Mouse (Mus musculus): Measurements from ENCODE around the gene Rbpjl. TPM values are rescaled to one million over a fixed set of nuclear protein-coding genes. Genes with fewer than 3 reads are reported as not detected.

Rbpjl gene
- polyA plus RNA-seq, 1 experiment from 2014 or later = 0.37 TPM

- Histone ChIP-seq H3K9me3 (replicated peaks) (no peaks in the 10 kb centered on the region), H3K9ac (no peak overlapping the region), H3K4me1 (no peaks in the 10 kb centered on the region), H3K27me3 (no peaks in the 10 kb centered on the region), H3K36me3 (no peaks in the 10 kb centered on the region), H3K4me2 (replicated peaks) (no peak overlapping the region), H3K4me3 (no peak overlapping the region), H3K27ac (no peak overlapping the region)
- ATAC-seq (ENCODE audit: low FRiP score) = no peak
- WGBS = 88% methylated on average over 15 of the region's 15 CpGs
These were observed 25.2 kb upstream of the Rbpjl start for GRCm38 (mm10) chr2:164377478-164378426.

DNA sequence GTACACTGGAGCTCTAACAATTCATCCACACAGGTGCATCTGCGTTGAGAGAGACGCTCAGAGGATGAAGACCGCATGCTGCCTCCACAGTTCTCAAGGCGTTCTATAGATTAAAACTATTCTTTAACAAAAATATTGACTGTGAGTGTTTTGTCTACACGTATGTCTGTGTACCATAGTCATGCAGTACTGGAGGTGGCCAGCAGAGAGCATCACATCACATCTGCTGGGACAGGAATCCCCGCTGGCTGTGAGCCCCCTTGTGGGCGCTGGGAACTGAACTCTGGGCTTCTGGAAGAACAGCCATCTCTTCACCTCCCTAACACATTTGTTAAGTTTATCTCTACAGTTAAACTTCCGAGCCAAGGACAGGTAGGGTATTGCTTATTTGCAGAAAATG is 21.2 kb upstream of the Rbpjl start:
- Histone ChIP-seq H3K4me3 (no peak overlapping the region), H3K4me1 (peaks cover 14% of the 10 kb centered on the region), H3K27ac (no peak overlapping the region), H3K36me3 (no peaks in the 10 kb centered on the region), H3K27me3 (no peaks in the 10 kb centered on the region), H3K4me2 (replicated peaks) (no peak overlapping the region), H3K9me3 (replicated peaks) (no peaks in the 10 kb centered on the region), H3K9ac (no peak overlapping the region)
- 77% methylated on average over 8 of the region's 8 CpGs for WGBS
- no peak for ATAC-seq (ENCODE audit: low FRiP score)

GRCm38 (mm10) chr2:164382971-164383370 is 20.0 kb upstream of the Rbpjl start:
- Histone ChIP-seq H3K27me3 (peaks cover 8% of the 10 kb centered on the region), H3K4me2 (replicated peaks) (no peak overlapping the region), H3K27ac (no peak overlapping the region), H3K4me1 (peaks cover 14% of the 10 kb centered on the region), H3K36me3 (no peaks in the 10 kb centered on the region), H3K9me3 (replicated peaks) (no peaks in the 10 kb centered on the region), H3K9ac (no peak overlapping the region), H3K4me3 (no peak overlapping the region)
- ATAC-seq (ENCODE audit: low FRiP score) = no peak
- 84% methylated on average over 3 of the region's 3 CpGs for WGBS

- no peak overlapping the region for H3K27ac ChIP-seq
- WGBS = 65% methylated on average over 11 of the region's 11 CpGs
These were observed 19.1 kb upstream of the Rbpjl start for GRCm38 (mm10) chr2:164383656-164384399.

GRCm38 (mm10) chr2:164385927-164386763 is 16.8 kb upstream of the Rbpjl start:
- H3K4me2 ChIP-seq (replicated peaks) = peak overlapping the region; percentile 19
- peaks cover 18% of the 10 kb centered on the region for H3K4me1 ChIP-seq
- no peaks in the 10 kb centered on the region for H3K36me3 ChIP-seq
- H3K9me3 ChIP-seq (replicated peaks) = no peaks in the 10 kb centered on the region
- 11% methylated on average over 16 of the region's 18 CpGs for WGBS
- peak overlapping the region; percentile 1; the same call in 1 of the 2 replicates for H3K27ac ChIP-seq
- H3K4me3 ChIP-seq = no peak overlapping the region
- peak; percentile 83 for ATAC-seq (ENCODE audit: low FRiP score)
- H3K9ac ChIP-seq = no peak overlapping the region
- peaks cover 26% of the 10 kb centered on the region for H3K27me3 ChIP-seq

More at GRCm38 (mm10) chr2:164383656-164384399, 19.1 kb upstream of the Rbpjl start:
- peaks cover 16% of the 10 kb centered on the region for H3K27me3 ChIP-seq
- peaks cover 14% of the 10 kb centered on the region for H3K4me1 ChIP-seq
- no peaks in the 10 kb centered on the region for H3K36me3 ChIP-seq
- H3K9me3 ChIP-seq (replicated peaks) = no peaks in the 10 kb centered on the region
- H3K4me3 ChIP-seq = no peak overlapping the region
- ATAC-seq (ENCODE audit: low FRiP score) = no peak
- H3K9ac ChIP-seq = no peak overlapping the region
- H3K4me2 ChIP-seq (replicated peaks) = no peak overlapping the region

- no peaks in the 10 kb centered on the region for H3K9me3 ChIP-seq (replicated peaks)
- no peak overlapping the region for H3K27ac ChIP-seq
- H3K4me3 ChIP-seq = no peak overlapping the region
- no peak for ATAC-seq (ENCODE audit: low FRiP score)
- H3K4me1 ChIP-seq = peaks cover 18% of the 10 kb centered on the region
- 17% methylated on average over 8 of the region's 8 CpGs for WGBS
- peaks cover 26% of the 10 kb centered on the region for H3K27me3 ChIP-seq
- H3K9ac ChIP-seq = no peak overlapping the region
- no peak overlapping the region for H3K4me2 ChIP-seq (replicated peaks)
- H3K36me3 ChIP-seq = no peaks in the 10 kb centered on the region
These were observed 16.0 kb upstream of the Rbpjl start for GRCm38 (mm10) chr2:164386953-164387352.

GRCm38 (mm10) chr2:164389020-164389419 is 13.9 kb upstream of the Rbpjl start, which contains the start of gene Slpi:
Gene Slpi, minus strand, starts transcription at chr2:164389095.
- Histone ChIP-seq H3K27ac (peak within 1 kb of the TSS; percentile 71), H3K4me2 (replicated peaks) (peak within 1 kb of the TSS; percentile 56), H3K9me3 (replicated peaks) (no peaks in the 10 kb centered on the region), H3K4me3 (peak within 1 kb of the TSS; percentile 39), H3K4me1 (peaks cover 16% of the 10 kb centered on the region), H3K27me3 (peaks cover 32% of the 10 kb centered on the region), H3K9ac (peak within 1 kb of the TSS; percentile 57), H3K36me3 (no peaks in the 10 kb centered on the region)
- peak; percentile 71 for ATAC-seq (ENCODE audit: low FRiP score)
- 1% methylated on average over 17 of the region's 17 CpGs for WGBS

DNA sequence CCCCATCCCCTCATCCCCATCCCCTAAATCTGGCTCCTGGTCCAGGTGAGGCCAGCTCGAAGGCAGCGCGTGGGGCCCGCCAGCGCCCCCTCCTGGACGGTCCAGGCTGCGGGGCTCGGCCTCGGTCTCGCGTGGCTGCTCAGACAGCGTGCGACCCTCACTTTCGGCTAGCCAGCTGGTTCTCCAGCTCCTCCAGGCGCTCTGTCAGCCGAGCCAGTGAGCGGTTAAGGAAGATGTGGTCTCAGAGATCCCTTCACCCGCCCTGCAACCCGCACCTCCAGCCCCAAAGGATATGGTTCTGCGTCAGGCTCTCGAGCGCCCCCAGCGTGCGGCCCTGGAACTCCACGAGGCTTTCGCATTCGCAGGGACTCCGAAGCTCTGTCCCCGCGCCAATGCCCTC is 13.4 kb upstream of the Rbpjl start:
- peaks cover 32% of the 10 kb centered on the region for H3K27me3 ChIP-seq
- WGBS = 1% methylated on average over 30 of the region's 30 CpGs

DNA sequence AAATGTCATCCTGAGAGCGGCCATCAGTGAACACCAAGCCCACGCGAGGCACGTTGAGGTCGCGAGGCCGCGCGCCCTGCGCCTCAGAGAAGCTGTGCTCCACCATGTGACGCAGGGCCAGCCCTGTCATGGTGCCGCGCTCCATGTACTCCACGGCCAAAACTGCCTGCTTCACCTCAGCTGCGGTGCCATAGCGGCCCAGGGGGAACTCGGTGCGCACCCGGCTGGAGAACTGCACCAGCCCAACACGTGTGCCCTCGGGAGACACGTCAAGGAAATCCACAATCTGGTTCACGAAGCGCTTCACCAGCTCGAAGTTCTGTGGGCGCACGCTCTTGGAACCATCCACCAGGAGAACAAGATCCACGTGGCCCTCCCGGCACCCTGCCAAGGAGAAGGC is 9.8 kb upstream of the Rbpjl start:
- Histone ChIP-seq H3K4me3 (no peak overlapping the region), H3K4me2 (replicated peaks) (no peak overlapping the region), H3K27me3 (peaks cover 34% of the 10 kb centered on the region), H3K9me3 (replicated peaks) (peaks cover 9% of the 10 kb centered on the region; the same call in 1 of the 2 replicates), H3K36me3 (no peaks in the 10 kb centered on the region), H3K9ac (no peak overlapping the region), H3K4me1 (peaks cover 4% of the 10 kb centered on the region), H3K27ac (no peak overlapping the region)
- 77% methylated on average over 29 of the region's 29 CpGs for WGBS
- ATAC-seq (ENCODE audit: low FRiP score) = no peak

More for the DNA sequence above, 13.4 kb upstream of the Rbpjl start:
- Histone ChIP-seq H3K9ac (peak overlapping the region; percentile 57), H3K4me1 (peaks cover 15% of the 10 kb centered on the region), H3K27ac (peak overlapping the region; percentile 71), H3K4me3 (peak overlapping the region; percentile 39), H3K9me3 (replicated peaks) (no peaks in the 10 kb centered on the region), H3K4me2 (replicated peaks) (peak overlapping the region; percentile 56), H3K36me3 (no peaks in the 10 kb centered on the region)
- ATAC-seq (ENCODE audit: low FRiP score) = peak; percentile 49

DNA sequence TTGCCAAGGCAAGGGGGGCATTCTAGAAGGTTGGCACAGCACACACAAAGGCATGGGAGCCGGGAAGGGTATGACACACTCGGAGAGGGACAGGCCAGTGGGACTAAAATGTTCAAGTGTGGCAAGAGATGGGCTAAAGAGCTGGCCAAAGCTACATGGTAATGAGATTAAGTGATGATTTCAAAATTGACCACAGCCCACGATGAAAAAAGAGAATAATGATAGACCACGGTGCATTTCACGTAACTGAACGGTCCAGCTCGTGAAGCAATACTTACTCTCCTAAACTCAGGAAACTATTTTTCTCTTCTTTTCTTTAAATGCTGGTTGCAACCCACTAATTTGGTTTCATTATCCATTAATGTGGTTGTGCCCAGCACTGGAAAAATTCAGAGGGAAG is 6.9 kb upstream of the Rbpjl start:
- Histone ChIP-seq H3K9ac (no peak overlapping the region), H3K4me3 (no peak overlapping the region), H3K27me3 (peaks cover 42% of the 10 kb centered on the region), H3K4me1 (peaks cover 9% of the 10 kb centered on the region), H3K9me3 (replicated peaks) (peaks cover 12% of the 10 kb centered on the region; the same call in 1 of the 2 replicates), H3K27ac (no peak overlapping the region), H3K36me3 (no peaks in the 10 kb centered on the region), H3K4me2 (replicated peaks) (no peak overlapping the region)
- 89% methylated on average over 7 of the region's 7 CpGs for WGBS
- ATAC-seq (ENCODE audit: low FRiP score) = no peak

DNA sequence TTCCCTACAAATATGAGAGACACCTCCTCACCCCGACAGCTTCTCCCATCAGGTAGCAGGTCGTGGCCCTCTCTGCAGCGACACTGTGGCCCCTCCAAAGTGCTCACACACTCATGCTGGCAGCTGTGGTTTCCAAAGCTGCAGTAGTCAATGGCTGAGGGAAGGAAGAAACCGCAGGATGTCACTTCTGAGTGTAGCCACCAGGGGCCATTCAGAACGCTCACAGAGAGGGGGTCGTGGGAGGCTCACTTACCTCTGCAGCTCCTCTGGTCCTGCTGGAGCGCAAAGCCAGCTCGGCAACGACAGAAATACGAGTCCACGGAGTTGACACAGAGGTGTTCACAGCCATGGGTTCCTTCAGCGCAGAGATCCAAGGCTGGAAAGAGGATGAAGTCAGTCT is 6.0 kb upstream of the Rbpjl start:
- Histone ChIP-seq H3K9me3 (replicated peaks) (peaks cover 12% of the 10 kb centered on the region; the same call in 1 of the 2 replicates), H3K27ac (no peak overlapping the region), H3K27me3 (peaks cover 50% of the 10 kb centered on the region), H3K4me1 (peaks cover 10% of the 10 kb centered on the region), H3K9ac (no peak overlapping the region), H3K4me3 (no peak overlapping the region), H3K36me3 (no peaks in the 10 kb centered on the region), H3K4me2 (replicated peaks) (no peak overlapping the region)
- 74% methylated on average over 12 of the region's 12 CpGs for WGBS
- no peak for ATAC-seq (ENCODE audit: low FRiP score)

Measured in hindbrain, embryonic 12.5 days (tissue).